Mouse (Mus musculus) ES-Bruce4 (cell line): Measurements from ENCODE around the gene Nrm. TPM values are rescaled to one million over a fixed set of nuclear protein-coding genes. Genes with fewer than 3 reads are reported as not detected.

Source experiments
- H3K27ac ChIP-seq: 2 replicates; pipeline ENCODE4 v1.5.1; 2012; ENCODE audit warnings: low read length, inconsistent platforms; ENCODE audit not compliant: insufficient read depth
- H3K27me3 ChIP-seq: 2 replicates; pipeline ENCODE4 v1.6.1; 2012; ENCODE audit warnings: mild to moderate bottlenecking, low read length, inconsistent platforms; ENCODE audit not compliant: control insufficient read depth, poor library complexity, insufficient read depth, severe bottlenecking
- H3K36me3 ChIP-seq: 2 replicates; pipeline ENCODE4 v1.6.1; 2012; ENCODE audit warnings: inconsistent platforms, mild to moderate bottlenecking, low read length, moderate library complexity; ENCODE audit not compliant: control insufficient read depth, poor library complexity, insufficient read depth, severe bottlenecking
- H3K4me1 ChIP-seq: one replicate; pipeline ENCODE4 v1.8.1; 2011; ENCODE audit warnings: low read length; ENCODE audit not compliant: control insufficient read depth, insufficient read depth
- H3K4me3 ChIP-seq: 2 replicates; pipeline ENCODE4 v1.5.1; 2011; ENCODE audit warnings: low read depth, mild to moderate bottlenecking, low read length
- H3K9ac ChIP-seq: 2 replicates; pipeline ENCODE4 v1.6.1; 2012; ENCODE audit warnings: low read depth, mild to moderate bottlenecking, inconsistent platforms; ENCODE audit not compliant: poor library complexity, severe bottlenecking
- H3K9me3 ChIP-seq: replicated peaks from 2 replicates; pipeline ENCODE4 v1.6.1; 2012; ENCODE audit warnings: mild to moderate bottlenecking, low read length, inconsistent platforms; ENCODE audit not compliant: control insufficient read depth, poor library complexity, insufficient read depth, severe bottlenecking
- CTCF ChIP-seq: IDR thresholded peaks from one replicate; pipeline ENCODE4 v1.8.1; 2011; ENCODE audit warnings: low read depth, low read length
- EP300 ChIP-seq: IDR thresholded peaks from 2 replicates; pipeline ENCODE4 v1.6.1; 2011; ENCODE audit warnings: low read depth, low read length; ENCODE audit not compliant: insufficient read depth
- POLR2A ChIP-seq: IDR thresholded peaks from one replicate; pipeline ENCODE4 v1.8.1; 2011; ENCODE audit warnings: low read length; ENCODE audit not compliant: insufficient read depth
- polyA plus RNA-seq: library from polyadenylated mRNA; stranded (reverse); fragments of >200 nt; gene quantifications from 2 replicates; pipeline ENCODE4 v1.2.4, GENCODE M21; 2011; ENCODE audit warnings: low read depth; ENCODE audit not compliant: missing spikeins, insufficient read depth, insufficient read length

Nrm gene
- polyA plus RNA-seq, 1 experiment, result 32.9 TPM

GRCm38 (mm10) chr17:35866911-35867890 is 6.1 kb downstream of the Nrm start:
- no peaks in the 10 kb centered on the region for H3K9me3 ChIP-seq

GRCm38 (mm10) chr17:35868165-35868820 is 7.2 kb downstream of the Nrm start:
- peak overlapping the region; percentile 67 for H3K4me3 ChIP-seq
- H3K27ac ChIP-seq, result peak overlapping the region; percentile 93
- TF ChIP-seq POLR2A, result no peak
- no peak for TF ChIP-seq EP300
- no peak for TF ChIP-seq CTCF
- H3K36me3 ChIP-seq, result no peaks in the 10 kb centered on the region
- H3K27me3 ChIP-seq, result no peaks in the 10 kb centered on the region
- peaks cover 5% of the 10 kb centered on the region for H3K4me1 ChIP-seq
- H3K9ac ChIP-seq, result peak overlapping the region; percentile 82
- H3K9me3 ChIP-seq, result no peaks in the 10 kb centered on the region

More at GRCm38 (mm10) chr17:35866911-35867890, 6.1 kb downstream of the Nrm start:
- Histone ChIP-seq H3K36me3 (no peaks in the 10 kb centered on the region), H3K4me3 (peak overlapping the region; percentile 91), H3K27ac (0 out of 2 replicates have a peak overlapping the region, but pooled peaks have one; percentile 1), H3K27me3 (no peaks in the 10 kb centered on the region), H3K9ac (peak overlapping the region; percentile 82), H3K4me1 (peaks cover 5% of the 10 kb centered on the region)
- TF ChIP-seq EP300, result no peak
- peak; percentile 25 for TF ChIP-seq CTCF
- no peak for TF ChIP-seq POLR2A

GRCm38 (mm10) chr17:35868961-35869345 is 7.8 kb downstream of the Nrm start:
- Histone ChIP-seq H3K4me3 (peak overlapping the region; percentile 67), H3K27me3 (no peaks in the 10 kb centered on the region), H3K9me3 (no peaks in the 10 kb centered on the region), H3K9ac (peak overlapping the region; percentile 82; the same call in 1 of the 2 replicates), H3K36me3 (no peaks in the 10 kb centered on the region), H3K4me1 (peaks cover 4% of the 10 kb centered on the region), H3K27ac (peak overlapping the region; percentile 93)
- TF ChIP-seq CTCF (no peak), EP300 (no peak), POLR2A (no peak)

- Histone ChIP-seq H3K27me3 (no peaks in the 10 kb centered on the region), H3K9ac (peak overlapping the region; percentile 82; the same call in 1 of the 2 replicates), H3K9me3 (no peaks in the 10 kb centered on the region), H3K36me3 (0 out of 2 replicates have a peak, but pooled peaks cover 1% of the 10 kb centered on the region), H3K27ac (peak overlapping the region; percentile 94), H3K4me1 (peaks cover 2% of the 10 kb centered on the region), H3K4me3 (peak overlapping the region; percentile 67)
- TF ChIP-seq CTCF, result no peak
- TF ChIP-seq EP300, result peak; percentile 85
- no peak for TF ChIP-seq POLR2A
Observed at GRCm38 (mm10) chr17:35869346-35870067, 8.4 kb downstream of the Nrm start.

GRCm38 (mm10) chr17:35870151-35870883 is 9.2 kb downstream of the Nrm start:
- H3K27me3 ChIP-seq, result no peaks in the 10 kb centered on the region
- no peak for TF ChIP-seq POLR2A
- TF ChIP-seq EP300, result no peak
- TF ChIP-seq CTCF, result no peak
- H3K36me3 ChIP-seq, result 0 out of 2 replicates have a peak, but pooled peaks cover 3% of the 10 kb centered on the region
- H3K4me1 ChIP-seq, result peaks cover 2% of the 10 kb centered on the region
- H3K4me3 ChIP-seq, result peak overlapping the region; percentile 31
- H3K9me3 ChIP-seq, result no peaks in the 10 kb centered on the region
- peak overlapping the region; percentile 20; the same call in 1 of the 2 replicates for H3K9ac ChIP-seq
- H3K27ac ChIP-seq, result peak overlapping the region; percentile 94
